In genomic region chr15:85982416-85982775, GRCm38 (mm10) we compare ENCODE assay signal across 26 mouse cellular contexts. TPM values are rescaled to one million over a fixed set of nuclear protein-coding genes. Genes with fewer than 3 reads are reported as not detected.
DNase-seq lines count a peak whose midpoint lies in the region; ATAC-seq and TF ChIP-seq lines count a peak whose summit lies in the region.
"Had no signal": no experiment of that assay in that cellular context is flagged by ENCODE, and none has a peak within 500 bp of the region (broad histone marks: within the 10 kb centered on the region; RNA-seq: fewer than 3 reads in every experiment).

No protein-coding gene starts in this region.

- no peak for TF ChIP-seq EP300 in MEL (IDR thresholded peaks at IDR 0.05; ENCODE audit: low read depth in 1 of 2, low read length in 2 of 2)

- no peak for TF ChIP-seq CTCF in MEL (IDR thresholded peaks at IDR 0.05 in 2 of 3, conservative IDR thresholded peaks at IDR 0.05 in 1 of 3; ENCODE audit: control insufficient read depth in 1 of 3, insufficient read depth in 1 of 3, low read depth in 2 of 3, low read length in 3 of 3, poor library complexity in 1 of 3, severe bottlenecking in 1 of 3)

- no peak for TF ChIP-seq POLR2A in MEL (IDR thresholded peaks at IDR 0.05; ENCODE audit: control insufficient read depth in 1 of 2, insufficient read depth in 1 of 2, low read depth in 1 of 2, low read length in 2 of 2, poor library complexity in 1 of 2)

- H3K4me1 ChIP-seq in heart, embryonic 12.5 days (replicated peaks): peaks cover 11% of the 10 kb centered on the region
- H3K4me1 ChIP-seq in MEL (ENCODE audit: control insufficient read depth in 1 of 2, insufficient read depth in 2 of 2, low read length in 2 of 2): no peaks in the 10 kb centered on the region; a peak in 1 of 4 replicates
- peaks cover 7% of the 10 kb centered on the region for H3K4me1 ChIP-seq in liver, embryonic 16.5 days (ENCODE audit: control insufficient read depth, low read depth, low read length)

- no peak overlapping the region for H3K9ac ChIP-seq in heart, embryonic 12.5 days
- H3K9ac ChIP-seq in MEL (ENCODE audit: control insufficient read depth, low read depth, low read length, poor library complexity, severe bottlenecking): 0 out of 2 replicates have a peak overlapping the region, but pooled peaks have one; percentile 10
- H3K9ac ChIP-seq in liver, embryonic 16.5 days (ENCODE audit: low read depth, low read length): no peak overlapping the region
- H3K9ac ChIP-seq: embryonic facial prominence, embryonic 12.5 days; forebrain, embryonic 12.5 days; forebrain, postnatal 0 days; hindbrain, embryonic 12.5 days; neural tube, embryonic 15.5 days had no signal

- 22% methylated on average over 3 of the region's 3 CpGs for WGBS in heart, embryonic 12.5 days
- WGBS in liver, embryonic 16.5 days (ENCODE audit: insufficient replicate concordance): 19% methylated on average over 3 of the region's 3 CpGs

- ATAC-seq in heart, embryonic 12.5 days (ENCODE audit: insufficient number of reproducible peaks, low FRiP score): 0 out of 2 replicates have a peak, but pooled peaks have one; percentile 8
- ATAC-seq in erythroid progenitor cell, adult 5-6 weeks (replicated peaks; ENCODE audit: low FRiP score, poor library complexity, severe bottlenecking): peak; percentile 62
- peak; percentile 35 for ATAC-seq in liver, embryonic 16.5 days (ENCODE audit: low read depth)
- ATAC-seq in inflammation-experienced regulatory T-cells, adult 6 months: no peak
- ATAC-seq: forebrain, postnatal 0 days; intestine, postnatal 0 days had no signal

- H3K9me3 ChIP-seq in heart, embryonic 12.5 days (replicated peaks): no peaks in the 10 kb centered on the region
- no peaks in the 10 kb centered on the region for H3K9me3 ChIP-seq in MEL (replicated peaks; ENCODE audit: insufficient read depth, low read length)
- H3K9me3 ChIP-seq in liver, embryonic 16.5 days (replicated peaks; ENCODE audit: control insufficient read depth, low read length): no peaks in the 10 kb centered on the region
- H3K9me3 ChIP-seq: embryonic facial prominence, embryonic 12.5 days; forebrain, embryonic 12.5 days; G1E; heart, embryonic 10.5 days; hindbrain, embryonic 12.5 days; neural tube, embryonic 15.5 days had no signal

- no peaks in the 10 kb centered on the region for H3K27me3 ChIP-seq in heart, embryonic 12.5 days (replicated peaks)
- no peaks in the 10 kb centered on the region; a peak in 1 of 4 replicates for H3K27me3 ChIP-seq in MEL (ENCODE audit: control insufficient read depth in 1 of 2, insufficient read depth in 2 of 2, low read length in 2 of 2)
- no peaks in the 10 kb centered on the region; the same call in none of the 2 replicates for H3K27me3 ChIP-seq in liver, embryonic 16.5 days (ENCODE audit: control insufficient read depth, insufficient read depth, low read depth, low read length)
- H3K27me3 ChIP-seq: embryonic facial prominence, embryonic 12.5 days; forebrain, embryonic 12.5 days; neural tube, embryonic 15.5 days; Patski had no signal

- TF ChIP-seq RAD21 in MEL (IDR thresholded peaks at IDR 0.05; ENCODE audit: low read depth, low read length): no peak

- H3K79me2 ChIP-seq in MEL (ENCODE audit: control insufficient read depth, insufficient read depth, low read length, poor library complexity): no peaks in the 10 kb centered on the region

- no peak for DNase-seq in heart, adult 18-20 months
- no peak for DNase-seq in MEL (ENCODE audit: low read depth, low spot score)
- DNase-seq in cerebellum, postnatal 36 days: no peak
- DNase-seq: cerebellum, adult 18-20 months; cerebellum, postnatal 14 days; forebrain, postnatal 0 days; gastrocnemius, postnatal 14 days; heart, postnatal 36 days; kidney, adult 9 months; midbrain, embryonic 14.5 days; retina, postnatal 1 day; right cerebral cortex, postnatal 14 days had no signal

- no peak overlapping the region for H3K27ac ChIP-seq in heart, embryonic 12.5 days (ENCODE audit: poor library complexity, severe bottlenecking)
- H3K27ac ChIP-seq in MEL (ENCODE audit: control insufficient read depth, low read depth, low read length): no peak overlapping the region
- no peak overlapping the region for H3K27ac ChIP-seq in liver, embryonic 16.5 days (ENCODE audit: low read length)
- H3K27ac ChIP-seq: embryonic facial prominence, embryonic 12.5 days; forebrain, embryonic 12.5 days; heart, embryonic 10.5 days; hindbrain, embryonic 12.5 days; neural tube, embryonic 15.5 days; stomach, postnatal 0 days had no signal

- H3K4me3 ChIP-seq in heart, embryonic 12.5 days: no peak overlapping the region
- peak overlapping the region; percentile 29 to 33 for H3K4me3 ChIP-seq in MEL (ENCODE audit: control insufficient read depth in 1 of 2, insufficient read depth in 1 of 2, low read depth in 2 of 2, low read length in 2 of 2)
- H3K4me3 ChIP-seq in liver, embryonic 16.5 days (ENCODE audit: low read depth, low read length): no peak overlapping the region
- H3K4me3 ChIP-seq: embryonic facial prominence, embryonic 12.5 days; erythroblast, embryonic 14.5 days; forebrain, embryonic 12.5 days; heart, embryonic 10.5 days; hindbrain, embryonic 12.5 days; neural tube, embryonic 15.5 days had no signal

- H3K36me3 ChIP-seq in heart, embryonic 12.5 days: no peaks in the 10 kb centered on the region
- no peaks in the 10 kb centered on the region for H3K36me3 ChIP-seq in MEL (ENCODE audit: control insufficient read depth in 1 of 2, insufficient read depth in 2 of 2, low read length in 2 of 2)
- no peaks in the 10 kb centered on the region for H3K36me3 ChIP-seq in liver, embryonic 16.5 days (ENCODE audit: control insufficient read depth, insufficient read depth)
- H3K36me3 ChIP-seq: embryonic facial prominence, embryonic 12.5 days; heart, embryonic 10.5 days; hindbrain, embryonic 12.5 days; neural tube, embryonic 15.5 days had no signal

- no peak overlapping the region for H3K4me2 ChIP-seq in heart, embryonic 12.5 days
- peak overlapping the region; percentile 15; the same call in 1 of the 2 replicates for H3K4me2 ChIP-seq in liver, embryonic 16.5 days (ENCODE audit: low read depth, low read length)
- H3K4me2 ChIP-seq: embryonic facial prominence, embryonic 12.5 days; forebrain, embryonic 12.5 days; hindbrain, embryonic 12.5 days; neural tube, embryonic 15.5 days had no signal

TF ChIP-seq in MEL, 35 proteins besides CTCF, POLR2A, EP300 and RAD21:
- TF ChIP-seq GATA1 (IDR thresholded peaks at IDR 0.05; ENCODE audit: low read depth, low read length) (peak; percentile 26; the same call in 1 of the 2 replicates), MAZ (IDR thresholded peaks at IDR 0.05; ENCODE audit: low read depth, low read length) (no peak)

RNA-seq across cellular contexts. Expression of gene Celsr1, which starts 51.2 kb away (rescaled TPM):
- polyA plus RNA-seq in heart, embryonic 12.5 days (2016; fragmentation: Nextera tagmentation; extraction: Ambion mirVana): 2.0 and 2.3 TPM in 2 replicates
- 1 to 10 TPM; 5.0 to 5.1 TPM for total RNA-seq in heart, adult 18-20 months (2021)
- 0.12 and 0.16 TPM in 2 replicates for total RNA-seq in MEL (2012; rRNA removed)
- polyA plus RNA-seq in MEL (2012; ENCODE audit: insufficient read depth in 1 of 2, insufficient read length in 2 of 2, low read depth in 1 of 2, low replicate concordance in 2 of 2, missing spikeins in 1 of 2): under 1 TPM in 1 of 2 experiments, not detected in 1; 0.42 TPM
- total RNA-seq in erythroid progenitor cell, adult 5-6 weeks (2015; ENCODE audit: low replicate concordance): 1.1 and 1.3 TPM in 2 replicates
- total RNA-seq in erythroid progenitor cell, adult 5-6 weeks (2017; ENCODE audit: low replicate concordance): 0.30 and 0.39 TPM in 2 replicates
- 0.02 and 0.09 TPM in 2 replicates for polyA plus RNA-seq in liver, embryonic 16.5 days (2015; fragmentation: Nextera tagmentation; extraction: Ambion mirVana)
- 1 to 10 TPM; 4.4 to 5.0 (median 4.7) TPM for polyA plus RNA-seq in inflammation-experienced regulatory T-cells, adult 6 months (2017; shearing (Covaris generic))

Comparison
In these comparisons a context has a peak if more than half of its experiments do, and no peak if none do; other contexts are left out.
1. H3K4me3 ChIP-seq: peak in MEL (2 of 2); none in heart, embryonic 12.5 days (single experiment) and liver, embryonic 16.5 days (single experiment).